In genomic region chr19:32220991-32221390, GRCm38 (mm10) we compare ENCODE assay signal across 27 mouse cellular contexts.
A peak's percentile ranks its signal among the peaks of the same experiment; 100 is the strongest.
DNase-seq lines count a peak whose midpoint lies in the region; ATAC-seq and TF ChIP-seq lines count a peak whose summit lies in the region.
"Had no signal": no experiment of that assay in that cellular context is flagged by ENCODE, and none has a peak within 500 bp of the region (broad histone marks: within the 10 kb centered on the region; RNA-seq: fewer than 3 reads in every experiment).

No protein-coding gene starts in this region.

- H3K36me3 ChIP-seq in heart, postnatal 0 days (replicated peaks; ENCODE audit: control insufficient read depth, insufficient read depth, low read length), result no peaks in the 10 kb centered on the region
- peaks cover 49% of the 10 kb centered on the region for H3K36me3 ChIP-seq in liver, embryonic 13.5 days
- H3K36me3 ChIP-seq in limb, embryonic 10.5 days, result peaks cover 4% of the 10 kb centered on the region; the same call in 1 of the 2 replicates
- H3K36me3 ChIP-seq: forebrain, embryonic 12.5 days; heart, embryonic 15.5 days; midbrain, embryonic 12.5 days had no signal

- DNase-seq in heart, postnatal 0 days (ENCODE audit: low spot score), result no peak
- DNase-seq in heart, postnatal 4 days, result no peak
- DNase-seq in liver, embryonic 13.5 days, result no peak
- DNase-seq in liver, result no peak
- no peak for DNase-seq in limb, embryonic 10.5 days (ENCODE audit: low spot score)
- DNase-seq: adrenal gland, postnatal 25 days; B cell, adult 2 months; cerebellum, adult 18-20 months; gastrocnemius, postnatal 36 days; kidney, adult 18-20 months; kidney, postnatal 4 days; layer of hippocampus, adult 9-11 months; lung, postnatal 4 days; retina, postnatal 1 day; right cerebral cortex, postnatal 14 days had no signal

- peaks cover 11% of the 10 kb centered on the region for H3K4me1 ChIP-seq in heart, postnatal 0 days (ENCODE audit: control insufficient read depth, insufficient read depth)
- H3K4me1 ChIP-seq in liver, embryonic 13.5 days (replicated peaks), result peaks cover 54% of the 10 kb centered on the region
- no peaks in the 10 kb centered on the region for H3K4me1 ChIP-seq in limb, embryonic 10.5 days
- H3K4me1 ChIP-seq: embryonic facial prominence, embryonic 15.5 days; limb, embryonic 13.5 days; stomach, embryonic 15.5 days had no signal

- no peak for TF ChIP-seq EP300 in heart, postnatal 0 days (IDR thresholded peaks at IDR 0.05; ENCODE audit: low read depth)

- WGBS in heart, postnatal 0 days, result 56% methylated on average over 2 of the region's 2 CpGs
- WGBS in liver, embryonic 13.5 days (ENCODE audit: insufficient replicate concordance), result 72% methylated on average over 2 of the region's 2 CpGs
- WGBS in limb, embryonic 10.5 days, result 82% methylated on average over 2 of the region's 2 CpGs

- 0 out of 2 replicates have a peak overlapping the region, but pooled peaks have one; percentile 15 for H3K27ac ChIP-seq in heart, postnatal 0 days (ENCODE audit: low read depth)
- peak overlapping the region; percentile 85; the same call in 1 of the 2 replicates for H3K27ac ChIP-seq in liver, embryonic 13.5 days
- no peak overlapping the region for H3K27ac ChIP-seq in limb, embryonic 10.5 days
- H3K27ac ChIP-seq: embryonic facial prominence, embryonic 10.5 days; embryonic facial prominence, embryonic 15.5 days; forebrain, embryonic 12.5 days; heart, embryonic 15.5 days; hindbrain, embryonic 14.5 days; kidney, embryonic 15.5 days; limb, embryonic 13.5 days; midbrain, embryonic 12.5 days; stomach, embryonic 15.5 days had no signal

- no peaks in the 10 kb centered on the region for H3K27me3 ChIP-seq in heart, postnatal 0 days (ENCODE audit: control insufficient read depth, insufficient read depth, low read length)
- no peaks in the 10 kb centered on the region for H3K27me3 ChIP-seq in liver, embryonic 13.5 days
- no peaks in the 10 kb centered on the region for H3K27me3 ChIP-seq in limb, embryonic 10.5 days (ENCODE audit: low read depth, poor library complexity, severe bottlenecking)
- H3K27me3 ChIP-seq: embryonic facial prominence, embryonic 15.5 days; forebrain, embryonic 12.5 days; heart, embryonic 15.5 days; kidney, embryonic 15.5 days; limb, embryonic 13.5 days; megakaryocyte, embryonic 14.5 days; midbrain, embryonic 12.5 days; stomach, embryonic 15.5 days had no signal

- no peak for TF ChIP-seq CTCF in heart, postnatal 0 days (IDR thresholded peaks at IDR 0.05; ENCODE audit: low read depth)

- H3K4me3 ChIP-seq in heart, postnatal 0 days (ENCODE audit: low read depth, low read length), result no peak overlapping the region
- no peak overlapping the region for H3K4me3 ChIP-seq in liver, embryonic 13.5 days (replicated peaks)
- H3K4me3 ChIP-seq in limb, embryonic 10.5 days, result no peak overlapping the region
- H3K4me3 ChIP-seq: embryonic facial prominence, embryonic 10.5 days; embryonic facial prominence, embryonic 15.5 days; forebrain, embryonic 12.5 days; heart, embryonic 15.5 days; kidney, embryonic 15.5 days; limb, embryonic 13.5 days; megakaryocyte, embryonic 14.5 days; midbrain, embryonic 12.5 days; stomach, embryonic 15.5 days had no signal

- no peak overlapping the region for H3K4me2 ChIP-seq in heart, postnatal 0 days (ENCODE audit: low read depth, low read length)
- H3K4me2 ChIP-seq in liver, embryonic 13.5 days, result no peak overlapping the region
- H3K4me2 ChIP-seq: embryonic facial prominence, embryonic 15.5 days; forebrain, embryonic 12.5 days; heart, embryonic 15.5 days; hindbrain, embryonic 14.5 days; kidney, embryonic 15.5 days; limb, embryonic 13.5 days; midbrain, embryonic 12.5 days; stomach, embryonic 15.5 days had no signal

- no peaks in the 10 kb centered on the region for H3K9me3 ChIP-seq in heart, postnatal 0 days (replicated peaks; ENCODE audit: control insufficient read depth, low read length)
- H3K9me3 ChIP-seq in liver, embryonic 13.5 days (replicated peaks), result no peaks in the 10 kb centered on the region
- H3K9me3 ChIP-seq in limb, embryonic 10.5 days (replicated peaks), result no peaks in the 10 kb centered on the region
- H3K9me3 ChIP-seq: embryonic facial prominence, embryonic 10.5 days; embryonic facial prominence, embryonic 15.5 days; forebrain, embryonic 12.5 days; heart, embryonic 15.5 days; kidney, embryonic 15.5 days; limb, embryonic 13.5 days; midbrain, embryonic 12.5 days; stomach, embryonic 15.5 days had no signal

- no peak overlapping the region for H3K9ac ChIP-seq in heart, postnatal 0 days (replicated peaks; ENCODE audit: low read depth, low read length)
- H3K9ac ChIP-seq in liver, embryonic 13.5 days, result no peak overlapping the region
- H3K9ac ChIP-seq: embryonic facial prominence, embryonic 15.5 days; forebrain, embryonic 12.5 days; heart, embryonic 15.5 days; hindbrain, embryonic 14.5 days; kidney, embryonic 15.5 days; limb, embryonic 13.5 days; midbrain, embryonic 12.5 days; stomach, embryonic 15.5 days had no signal

- no peak for ATAC-seq in heart, postnatal 0 days (ENCODE audit: insufficient read depth, low read depth)
- ATAC-seq in liver, embryonic 13.5 days (ENCODE audit: low read depth), result no peak
- ATAC-seq in granulocyte monocyte progenitor cell, adult 5-6 weeks (replicated peaks; ENCODE audit: poor library complexity, severe bottlenecking), result 0 out of 2 replicates have a peak, but pooled peaks have one; percentile 10
- ATAC-seq: lung, postnatal 0 days had no signal
